Mouse (Mus musculus) hindbrain, postnatal 0 days (tissue): ENCODE measurements at regions not wholly inside any gene's neighbourhood (a gene's known extent, or its start where the extent isn't known, plus 50 kb on each side); places are given as distances from the start of the nearest gene placed in this dataset.

Experiments
- ATAC-seq: fragments of 200-750 bp; cut with Nextera tagmentation; 2 replicates; pipeline ENCODE4 v1.8.0; 2017; ENCODE audit warnings: mild to moderate bottlenecking, moderate TSS enrichment, moderate library complexity
- DNase-seq: peaks from one replicate; pipeline ENCODE4 v3.0.0-alpha.2; 2015; ENCODE audit warnings: low spot score
- H3K27ac ChIP-seq: fragments of 300-500 bp; sonication (generic); 2 replicates; pipeline ENCODE4 v1.5.1; 2014; ENCODE audit warnings: mild to moderate bottlenecking
- H3K27me3 ChIP-seq: fragments of 300-500 bp; sonication (generic); 2 replicates; pipeline ENCODE4 v1.6.1; 2014; ENCODE audit warnings: low read length, mixed read lengths; ENCODE audit not compliant: insufficient read depth
- H3K36me3 ChIP-seq: fragments of 300-500 bp; sonication (generic); 2 replicates; pipeline ENCODE4 v1.6.1; 2014; ENCODE audit warnings: low read length, mixed read lengths; ENCODE audit not compliant: insufficient read depth
- H3K4me1 ChIP-seq: fragments of 300-500 bp; sonication (generic); 2 replicates; pipeline ENCODE4 v1.6.1; 2014; ENCODE audit warnings: antibody characterized with exemption, low read length, mixed read lengths; ENCODE audit not compliant: insufficient read depth
- H3K4me2 ChIP-seq: fragments of 300-500 bp; sonication (generic); 2 replicates; pipeline ENCODE4 v1.6.1; 2014; ENCODE audit warnings: low read depth, mild to moderate bottlenecking, low read length, moderate library complexity, mixed read lengths
- H3K4me3 ChIP-seq: fragments of 300-500 bp; sonication (generic); 2 replicates; pipeline ENCODE4 v1.5.1; 2014; ENCODE audit warnings: low read length
- H3K9ac ChIP-seq: fragments of 300-500 bp; sonication (generic); replicated peaks from 2 replicates; pipeline ENCODE4 v1.6.1; 2014; ENCODE audit warnings: mild to moderate bottlenecking, low read length, moderate library complexity, mixed read lengths
- H3K9me3 ChIP-seq: fragments of 300-500 bp; sonication (generic); 2 replicates; pipeline ENCODE4 v1.6.1; 2016; ENCODE audit warnings: low read length, mixed read lengths
- CTCF ChIP-seq: IDR thresholded peaks from 2 replicates; pipeline ENCODE4 v1.5.1; 2016; ENCODE audit warnings: antibody characterized with exemption, control low read depth, low read depth
- WGBS: fragments of 180-500 bp; shearing (Covaris S2); extraction: QIAGEN DNeasy Blood & Tissue Kit; methylation state at CpG from one replicate; pipeline ENCODE4 v1.1.7; 2014; 5-methylcytosine and 5-hydroxymethylcytosine counted together

GRCm38 (mm10) chr2:56460625-56461590, 662.9 kb downstream of the Nr4a2 start:
- DNase-seq (no peak), ATAC-seq (no peak; the same call in 1 of the 2 replicates)
- WGBS = 38% methylated on average over 2 of the region's 2 CpGs
- H3K36me3 ChIP-seq = no peaks in the 10 kb centered on the region
- no peaks in the 10 kb centered on the region for H3K9me3 ChIP-seq
- TF ChIP-seq CTCF = no peak
- H3K4me3 ChIP-seq = no peak overlapping the region
- H3K4me1 ChIP-seq = no peaks in the 10 kb centered on the region
- H3K9ac ChIP-seq = no peak overlapping the region
- no peak overlapping the region for H3K4me2 ChIP-seq
- no peak overlapping the region for H3K27ac ChIP-seq
- H3K27me3 ChIP-seq = no peaks in the 10 kb centered on the region

DNA sequence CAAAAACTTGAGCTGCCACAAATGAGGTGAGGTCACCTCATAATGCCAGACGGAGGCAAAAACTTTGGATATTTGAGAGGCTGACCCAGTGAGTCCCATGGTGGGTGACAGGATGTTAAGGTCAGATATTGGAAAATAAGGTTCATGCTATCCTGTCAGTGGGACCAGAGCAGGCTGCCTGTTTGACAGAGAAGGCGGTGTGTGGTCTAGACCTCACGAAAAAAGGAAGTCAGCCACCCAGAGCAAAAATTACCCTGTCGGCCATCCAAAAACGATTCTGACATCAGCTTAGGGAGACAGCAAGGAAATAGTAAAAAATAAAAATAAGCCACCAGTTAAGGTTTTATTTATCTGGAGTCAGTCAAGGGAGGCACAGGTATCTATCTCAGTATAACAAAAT, 664.4 kb downstream of the Nr4a2 start:
- Histone ChIP-seq H3K4me1 (no peaks in the 10 kb centered on the region), H3K9ac (no peak overlapping the region), H3K27me3 (no peaks in the 10 kb centered on the region), H3K9me3 (no peaks in the 10 kb centered on the region), H3K36me3 (no peaks in the 10 kb centered on the region), H3K4me3 (no peak overlapping the region), H3K4me2 (no peak overlapping the region), H3K27ac (no peak overlapping the region)
- ATAC-seq (no peak), DNase-seq (no peak)
- WGBS = 64% methylated on average over 5 of the region's 5 CpGs
- TF ChIP-seq CTCF = no peak

DNA sequence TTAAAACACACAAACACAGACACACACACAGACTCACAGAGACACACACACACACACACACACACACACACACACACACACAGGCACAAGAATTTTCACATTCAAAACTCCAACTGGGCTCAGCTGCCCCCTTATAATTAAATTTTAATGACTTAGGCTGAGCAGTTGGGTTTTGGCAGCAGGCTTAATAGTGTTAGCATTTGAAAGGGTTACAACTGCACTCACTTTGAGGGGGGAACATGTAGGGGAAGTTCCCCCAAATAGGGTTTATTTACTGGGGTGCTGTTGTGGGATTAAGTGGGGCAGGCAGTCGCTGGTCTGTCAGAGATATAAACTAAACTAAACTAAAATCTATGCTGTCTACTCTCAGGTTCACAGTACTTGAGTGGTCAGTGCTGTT, 666.2 kb downstream of the Nr4a2 start:
- Histone ChIP-seq H3K9me3 (no peaks in the 10 kb centered on the region), H3K4me2 (no peak overlapping the region), H3K4me1 (no peaks in the 10 kb centered on the region), H3K4me3 (no peak overlapping the region), H3K9ac (no peak overlapping the region), H3K27me3 (no peaks in the 10 kb centered on the region), H3K36me3 (no peaks in the 10 kb centered on the region), H3K27ac (no peak overlapping the region)
- WGBS = 28% methylated on average over 1 of the region's 1 CpGs
- no peak for TF ChIP-seq CTCF
- ATAC-seq = no peak
- DNase-seq = peak; percentile 34

DNA sequence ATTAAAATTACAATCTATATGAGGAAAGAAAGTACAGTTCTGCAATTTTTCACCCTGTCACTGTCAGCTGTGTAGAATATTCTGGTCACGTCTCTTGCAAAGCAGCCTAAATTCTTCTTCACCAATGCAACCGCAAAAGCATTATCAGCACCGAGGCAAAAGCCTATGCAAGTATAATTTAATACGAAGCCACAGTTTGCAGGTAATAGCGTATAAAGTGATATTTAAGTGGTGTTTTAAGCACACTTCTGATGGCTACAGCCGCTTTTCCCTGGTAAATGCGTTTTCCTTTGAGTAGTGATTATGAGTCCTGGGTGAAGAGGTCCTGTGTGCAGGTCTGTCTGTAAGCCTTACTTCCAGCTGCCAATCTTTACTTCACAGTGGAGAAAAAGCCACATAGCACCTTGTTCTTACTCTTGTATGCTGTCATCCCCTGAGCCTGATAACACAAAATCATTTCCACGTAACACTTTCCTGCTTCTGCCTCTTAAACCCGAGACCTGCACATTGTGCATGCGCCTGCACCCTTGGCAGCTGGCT, 667.9 kb downstream of the Nr4a2 start:
- no peak overlapping the region for H3K9ac ChIP-seq
- H3K27ac ChIP-seq = no peak overlapping the region
- no peak overlapping the region for H3K4me3 ChIP-seq
- H3K9me3 ChIP-seq = no peaks in the 10 kb centered on the region
- no peaks in the 10 kb centered on the region for H3K4me1 ChIP-seq
- 66% methylated on average over 10 of the region's 10 CpGs for WGBS
- no peak overlapping the region for H3K4me2 ChIP-seq
- no peaks in the 10 kb centered on the region for H3K27me3 ChIP-seq
- no peak for TF ChIP-seq CTCF
- no peak for ATAC-seq
- no peak for DNase-seq
- H3K36me3 ChIP-seq = no peaks in the 10 kb centered on the region

- WGBS = 5% methylated on average over 11 of the region's 11 CpGs
- no peak overlapping the region for H3K27ac ChIP-seq
- peak; percentile 56 for DNase-seq
Observed at GRCm38 (mm10) chr2:56454611-56455066, 669.2 kb downstream of the Nr4a2 start.

GRCm38 (mm10) chr2:56440916-56441315, 682.9 kb downstream of the Nr4a2 start:
- TF ChIP-seq CTCF = peak; percentile 31
- no peaks in the 10 kb centered on the region for H3K36me3 ChIP-seq
- DNase-seq (no peak), ATAC-seq (no peak)
- H3K9ac ChIP-seq = no peak overlapping the region
- no peaks in the 10 kb centered on the region for H3K9me3 ChIP-seq
- H3K4me3 ChIP-seq = no peak overlapping the region
- H3K4me1 ChIP-seq = no peaks in the 10 kb centered on the region
- no peaks in the 10 kb centered on the region for H3K27me3 ChIP-seq
- H3K27ac ChIP-seq = no peak overlapping the region
- 85% methylated on average over 10 of the region's 10 CpGs for WGBS
- no peak overlapping the region for H3K4me2 ChIP-seq

More at GRCm38 (mm10) chr2:56454611-56455066, 669.2 kb downstream of the Nr4a2 start:
- peak overlapping the region; percentile 53 for H3K4me2 ChIP-seq
- peak; percentile 79 for ATAC-seq
- H3K9ac ChIP-seq = no peak overlapping the region; the same call in 1 of the 2 replicates
- H3K4me3 ChIP-seq = peak overlapping the region; percentile 29
- H3K27me3 ChIP-seq = no peaks in the 10 kb centered on the region
- no peak for TF ChIP-seq CTCF
- H3K9me3 ChIP-seq = no peaks in the 10 kb centered on the region
- H3K4me1 ChIP-seq = no peaks in the 10 kb centered on the region
- H3K36me3 ChIP-seq = no peaks in the 10 kb centered on the region
